Mouse (Mus musculus) ES-E14 (cell line): ENCODE measurements at regions not wholly inside any gene's neighbourhood (a gene's known extent, or its start where the extent isn't known, plus 50 kb on each side); places are given as distances from the start of the nearest gene placed in this dataset.

ENCODE experiments used
- CHD2 ChIP-seq: IDR thresholded peaks from 2 replicates; pipeline ENCODE4 v1.6.1; 2014; ENCODE audit warnings: mild to moderate bottlenecking, low read depth, low read length, inconsistent platforms
- HCFC1 ChIP-seq: IDR thresholded peaks from 2 replicates; pipeline ENCODE4 v1.6.1; 2012; ENCODE audit warnings: low read length, inconsistent platforms, borderline replicate concordance; ENCODE audit not compliant: insufficient read depth
- MAFK ChIP-seq: IDR thresholded peaks from 2 replicates; pipeline ENCODE4 v1.6.1; 2014; ENCODE audit warnings: mild to moderate bottlenecking, low read depth, low read length, inconsistent platforms; ENCODE audit not compliant: insufficient read depth
- ZC3H11A ChIP-seq: IDR thresholded peaks from 2 replicates; pipeline ENCODE4 v1.6.1; 2012; ENCODE audit warnings: low read depth, mild to moderate bottlenecking, inconsistent platforms, low read length, borderline replicate concordance
- ZNF384 ChIP-seq: IDR thresholded peaks from 2 replicates; pipeline ENCODE4 v1.6.1; 2012; ENCODE audit warnings: low read depth, low read length, inconsistent platforms

- TF ChIP-seq ZC3H11A: no peak
- TF ChIP-seq CHD2: no peak
- no peak for TF ChIP-seq ZNF384
- TF ChIP-seq MAFK: no peak
- no peak for TF ChIP-seq HCFC1
Measured at GRCm38 (mm10) chr11:110649575-110650210, 250.8 kb downstream of the Map2k6 start.
